Mouse (Mus musculus) intestine, embryonic 14.5 days (tissue): ENCODE measurements around the gene 9430015G10Rik. TPM values are rescaled to one million over a fixed set of nuclear protein-coding genes. Genes with fewer than 3 reads are reported as not detected.

Experiments
- ATAC-seq: fragments of 200-750 bp; cut with Nextera tagmentation; replicated peaks from 2 replicates; pipeline ENCODE4 v1.8.0; 2017; ENCODE audit warnings: low read depth, moderate number of reproducible peaks, moderate TSS enrichment, moderate library complexity; ENCODE audit not compliant: low FRiP score, low TSS enrichment
- DNase-seq: peaks from one replicate; pipeline ENCODE4 v3.0.0-alpha.2; 2018; ENCODE audit warnings: low spot score
- H3K27ac ChIP-seq: fragments of 300-500 bp; sonication (generic); 2 replicates; pipeline ENCODE4 v1.5.1; 2014; ENCODE audit warnings: low read depth, mild to moderate bottlenecking, control low read depth
- H3K27me3 ChIP-seq: fragments of 300-500 bp; sonication (generic); replicated peaks from 2 replicates; pipeline ENCODE4 v1.6.1; 2014; ENCODE audit warnings: low read length, control low read depth; ENCODE audit not compliant: control insufficient read depth, insufficient read depth
- H3K36me3 ChIP-seq: fragments of 300-500 bp; sonication (generic); 2 replicates; pipeline ENCODE4 v1.6.1; 2014; ENCODE audit warnings: low read length, control low read depth; ENCODE audit not compliant: control insufficient read depth, insufficient read depth
- H3K4me1 ChIP-seq: fragments of 300-500 bp; sonication (generic); replicated peaks from 2 replicates; pipeline ENCODE4 v1.6.1; 2014; ENCODE audit warnings: low read length, control low read depth, mixed read lengths; ENCODE audit not compliant: control insufficient read depth, insufficient read depth
- H3K4me2 ChIP-seq: fragments of 300-500 bp; sonication (generic); 2 replicates; pipeline ENCODE4 v1.6.1; 2014; ENCODE audit warnings: low read length
- H3K4me3 ChIP-seq: fragments of 300-500 bp; sonication (generic); 2 replicates; pipeline ENCODE4 v1.5.1; 2014; ENCODE audit warnings: low read depth, low read length, control low read depth, mixed read lengths
- H3K9ac ChIP-seq: fragments of 300-500 bp; sonication (generic); 2 replicates; pipeline ENCODE4 v1.6.1; 2014; ENCODE audit warnings: mild to moderate bottlenecking, low read length
- H3K9me3 ChIP-seq: fragments of 300-500 bp; sonication (generic); 2 replicates; pipeline ENCODE4 v1.6.1; 2016; ENCODE audit warnings: low read length, control low read depth; ENCODE audit not compliant: control insufficient read depth
- WGBS: fragments of 180-500 bp; shearing (Covaris S2); extraction: QIAGEN DNeasy Blood & Tissue Kit; methylation state at CpG from one replicate; pipeline ENCODE4 v1.1.7; 2014; 5-methylcytosine and 5-hydroxymethylcytosine counted together
- polyA plus RNA-seq: library from polyadenylated mRNA; unstranded; fragments of >200 nt; fragmentation: Nextera tagmentation; extraction: Ambion mirVana; gene quantifications from 2 replicates; pipeline ENCODE4 v1.2.1, GENCODE M21; 2014

9430015G10Rik gene
- polyA plus RNA-seq, 1 experiment from 2014 or later: 34.5 TPM

DNA sequence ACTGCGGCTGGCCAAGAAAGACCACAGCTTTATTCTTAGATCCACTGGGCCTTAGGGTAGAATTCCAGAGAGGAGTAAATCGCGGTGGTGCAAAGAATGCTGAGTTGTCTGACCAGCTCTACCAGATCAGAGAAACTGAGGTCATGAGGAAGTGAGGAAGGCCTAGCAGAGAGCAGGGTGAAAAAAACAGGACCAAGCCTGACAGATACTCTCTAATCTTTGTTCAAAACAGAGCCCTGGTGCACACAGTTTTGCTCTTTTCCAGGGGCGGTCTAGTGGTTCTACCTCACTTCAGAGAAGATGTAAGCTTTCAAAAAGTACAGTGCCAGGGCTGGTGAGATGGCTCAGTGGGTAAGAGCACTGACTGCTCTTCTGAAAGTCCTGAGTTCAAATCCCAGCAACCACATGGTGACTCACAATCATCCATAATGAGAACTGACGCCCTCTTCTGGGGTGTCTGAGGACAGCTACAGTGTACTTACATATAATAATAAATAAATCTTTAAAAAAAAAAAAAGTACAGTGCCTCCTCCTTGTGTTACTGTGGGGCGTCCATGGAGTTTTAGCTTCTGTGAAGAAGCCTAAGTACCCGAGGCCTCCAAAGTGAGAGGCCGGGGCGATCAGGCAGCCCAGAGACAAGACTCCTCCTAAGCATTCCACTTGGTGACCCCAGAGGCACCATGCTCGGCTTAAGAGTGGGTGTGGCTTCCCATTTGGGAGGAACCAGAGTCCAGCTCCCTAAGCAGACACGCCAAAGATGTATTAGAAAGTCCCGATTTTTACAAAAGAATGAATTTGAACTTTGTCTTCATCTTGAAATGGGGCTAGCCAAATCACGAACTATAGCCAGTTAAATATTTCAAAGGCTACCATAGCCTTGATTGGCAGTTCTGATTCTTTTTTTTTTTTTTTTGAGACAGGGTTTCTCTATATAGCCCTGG lies 906 bp upstream of the 9430015G10Rik start:
- peak overlapping the region; percentile 92 for H3K4me3 ChIP-seq
- H3K4me1 ChIP-seq: peaks cover 8% of the 10 kb centered on the region
- H3K27ac ChIP-seq: peak overlapping the region; percentile 75; the same call in 1 of the 2 replicates
- DNase-seq (peak; percentile 83), ATAC-seq (peak; percentile 67)
- H3K27me3 ChIP-seq: no peaks in the 10 kb centered on the region
- no peaks in the 10 kb centered on the region for H3K9me3 ChIP-seq
- 23% methylated on average over 13 of the region's 13 CpGs for WGBS
- H3K4me2 ChIP-seq: peak overlapping the region; percentile 62
- peak overlapping the region; percentile 65 for H3K9ac ChIP-seq
- H3K36me3 ChIP-seq: no peaks in the 10 kb centered on the region

DNA sequence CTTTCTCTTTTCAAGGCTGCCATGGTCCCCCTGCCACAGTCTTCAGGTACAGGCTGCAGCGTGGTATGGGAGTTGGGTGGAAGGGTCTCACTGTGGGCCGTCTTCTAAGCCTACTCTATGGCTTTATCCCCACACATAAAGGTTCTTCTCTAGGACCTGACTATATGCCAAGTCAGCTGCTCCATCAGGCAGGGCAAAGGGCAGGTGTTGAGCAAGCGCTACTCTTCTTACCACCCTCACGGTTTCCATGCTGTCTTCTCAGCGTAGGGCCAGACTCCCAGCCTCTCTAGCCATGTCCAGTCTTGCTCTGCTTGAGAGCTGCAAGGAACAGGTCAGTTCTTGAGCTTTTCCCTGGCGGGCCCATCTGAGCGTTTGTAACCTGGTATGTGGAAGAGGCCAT lies 14.3 kb downstream of the 9430015G10Rik start:
- Histone ChIP-seq H3K27ac (no peak overlapping the region), H3K36me3 (peaks cover 78% of the 10 kb centered on the region), H3K4me3 (no peak overlapping the region), H3K4me2 (no peak overlapping the region), H3K27me3 (no peaks in the 10 kb centered on the region), H3K9me3 (no peaks in the 10 kb centered on the region), H3K4me1 (no peaks in the 10 kb centered on the region), H3K9ac (no peak overlapping the region)
- DNase-seq (no peak), ATAC-seq (no peak)
- WGBS: 97% methylated on average over 7 of the region's 7 CpGs

DNA sequence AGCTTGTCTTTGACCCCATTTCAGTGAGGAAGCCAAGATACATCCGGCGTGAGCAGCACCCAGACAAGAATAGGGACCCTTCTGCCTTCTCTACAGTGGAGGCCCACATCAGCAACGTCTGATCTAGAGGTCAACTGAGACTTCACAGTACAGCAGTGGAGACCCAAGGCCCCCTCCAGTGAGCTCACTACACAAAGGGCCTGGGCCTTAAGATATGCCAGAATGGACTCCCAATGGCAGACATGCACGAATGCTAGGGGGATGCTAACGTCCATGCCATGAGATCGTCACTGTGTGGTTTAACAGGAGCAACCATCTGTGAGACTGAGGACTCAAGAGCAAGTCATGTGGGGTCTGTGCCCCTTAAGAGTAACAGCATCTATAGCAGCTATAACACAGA lies 15.6 kb downstream of the 9430015G10Rik start:
- no peak overlapping the region for H3K4me3 ChIP-seq
- H3K4me2 ChIP-seq: no peak overlapping the region
- H3K9ac ChIP-seq: no peak overlapping the region
- no peaks in the 10 kb centered on the region for H3K9me3 ChIP-seq
- H3K27me3 ChIP-seq: no peaks in the 10 kb centered on the region
- DNase-seq (no peak), ATAC-seq (no peak)
- WGBS: 90% methylated on average over 6 of the region's 6 CpGs
- no peaks in the 10 kb centered on the region for H3K4me1 ChIP-seq
- no peak overlapping the region for H3K27ac ChIP-seq
- peaks cover 64% of the 10 kb centered on the region for H3K36me3 ChIP-seq

DNA sequence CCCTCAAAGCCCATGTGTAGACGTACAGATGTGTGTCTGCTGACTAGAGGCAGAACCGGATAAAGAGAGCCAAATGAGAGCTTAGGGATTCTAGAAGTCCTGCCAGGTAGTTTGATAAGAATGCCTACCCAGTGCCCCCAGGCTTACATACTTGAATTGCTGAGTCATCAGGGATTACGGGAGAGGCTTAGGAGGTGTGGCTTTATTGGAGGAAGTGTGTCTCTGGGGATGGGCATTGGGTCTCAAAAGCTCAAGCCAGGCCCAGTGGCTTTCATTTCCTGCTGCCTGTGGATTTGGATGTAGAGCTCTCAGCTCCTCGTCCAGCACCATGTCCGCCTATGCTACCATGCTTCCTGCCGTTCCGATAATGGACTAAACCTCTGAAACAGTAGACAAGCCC lies 17.1 kb downstream of the 9430015G10Rik start:
- no peaks in the 10 kb centered on the region for H3K4me1 ChIP-seq
- ATAC-seq (no peak), DNase-seq (no peak)
- no peak overlapping the region for H3K27ac ChIP-seq
- H3K36me3 ChIP-seq: peaks cover 50% of the 10 kb centered on the region
- H3K9me3 ChIP-seq: no peaks in the 10 kb centered on the region
- no peak overlapping the region for H3K9ac ChIP-seq
- no peak overlapping the region for H3K4me3 ChIP-seq
- WGBS: 85% methylated on average over 7 of the region's 7 CpGs
- no peaks in the 10 kb centered on the region for H3K27me3 ChIP-seq
- no peak overlapping the region for H3K4me2 ChIP-seq

DNA sequence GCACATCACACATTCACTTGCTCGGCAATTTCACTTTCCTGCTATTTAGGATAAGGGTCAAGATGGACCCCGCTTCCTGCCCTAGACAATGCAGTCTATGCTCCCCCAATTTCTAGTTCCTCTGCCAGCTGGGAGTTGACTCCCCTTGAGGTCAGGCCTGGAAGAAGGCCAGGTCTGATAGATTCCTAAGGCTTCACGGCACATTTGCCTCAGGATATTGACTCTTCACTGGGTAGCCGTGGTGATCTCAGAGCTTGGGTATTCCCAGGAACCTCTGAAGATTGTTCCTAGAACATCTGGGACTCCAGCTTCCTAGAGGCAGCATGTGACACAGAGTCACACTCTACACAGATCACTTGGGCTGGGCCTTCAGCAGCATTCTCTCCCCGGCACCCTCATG lies 19.0 kb downstream of the 9430015G10Rik start:
- H3K36me3 ChIP-seq: peaks cover 31% of the 10 kb centered on the region
- H3K27ac ChIP-seq: no peak overlapping the region
- DNase-seq: no peak
- WGBS: 76% methylated on average over 5 of the region's 5 CpGs
- no peaks in the 10 kb centered on the region for H3K27me3 ChIP-seq
- H3K9ac ChIP-seq: no peak overlapping the region
- H3K4me3 ChIP-seq: no peak overlapping the region
- ATAC-seq: no peak
- H3K4me1 ChIP-seq: no peaks in the 10 kb centered on the region
- H3K9me3 ChIP-seq: no peaks in the 10 kb centered on the region
- no peak overlapping the region for H3K4me2 ChIP-seq

DNA sequence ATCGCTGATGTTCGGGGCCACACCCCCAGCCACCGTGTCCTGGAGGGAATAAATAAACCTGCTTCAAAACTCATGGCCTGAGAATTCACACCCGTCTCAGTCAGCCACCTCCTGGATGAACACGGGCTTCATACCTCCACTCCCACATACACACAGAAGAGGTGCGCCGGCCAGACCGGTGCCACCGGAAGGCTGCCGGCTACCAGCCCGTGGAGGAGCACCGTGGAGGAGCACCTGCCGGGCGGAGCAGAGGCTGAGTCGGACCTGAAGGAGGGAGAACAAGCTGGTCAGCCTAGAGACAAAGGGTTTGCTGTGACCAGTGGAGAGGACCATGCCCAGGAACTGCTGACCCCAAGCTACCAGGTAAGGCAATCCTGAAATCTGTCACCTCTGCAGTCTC lies 20.7 kb downstream of the 9430015G10Rik start, which contains the start of gene Rnf223:
Gene Rnf223 (plus strand): TSS at position 78 of the 400 bp plus-strand sequence.
- no peaks in the 10 kb centered on the region for H3K4me1 ChIP-seq
- H3K27me3 ChIP-seq: no peaks in the 10 kb centered on the region
- 76% methylated on average over 15 of the region's 15 CpGs for WGBS
- H3K4me2 ChIP-seq: no peak within 1 kb of the TSS
- no peak within 1 kb of the TSS for H3K27ac ChIP-seq
- peaks cover 14% of the 10 kb centered on the region for H3K36me3 ChIP-seq
- H3K4me3 ChIP-seq: no peak within 1 kb of the TSS
- ATAC-seq (no peak), DNase-seq (no peak)
- H3K9ac ChIP-seq: no peak within 1 kb of the TSS
- no peaks in the 10 kb centered on the region for H3K9me3 ChIP-seq

DNA sequence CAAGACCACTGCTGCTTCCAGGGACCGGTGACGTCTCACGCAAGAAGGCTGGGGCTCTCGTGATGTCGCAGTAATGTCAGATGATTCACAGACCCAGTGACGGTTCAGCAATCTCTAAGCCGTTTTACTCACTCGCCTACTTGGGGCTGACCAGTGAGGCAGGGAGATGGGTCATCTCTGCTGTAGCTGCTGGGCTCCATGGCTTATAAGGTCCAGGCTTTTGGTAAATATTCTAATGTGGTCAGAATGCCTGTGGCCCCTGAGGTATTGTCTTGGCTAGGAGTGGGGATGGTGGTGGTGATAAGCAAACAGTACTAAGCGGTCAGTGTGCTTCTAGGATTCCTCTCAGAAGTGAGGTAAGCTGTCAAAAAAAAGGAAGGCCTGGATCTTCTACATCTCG lies 21.2 kb downstream of the 9430015G10Rik start:
- Histone ChIP-seq H3K4me3 (no peak overlapping the region), H3K4me2 (no peak overlapping the region), H3K27ac (no peak overlapping the region), H3K9me3 (no peaks in the 10 kb centered on the region), H3K4me1 (no peaks in the 10 kb centered on the region), H3K36me3 (peaks cover 9% of the 10 kb centered on the region), H3K27me3 (no peaks in the 10 kb centered on the region), H3K9ac (no peak overlapping the region)
- DNase-seq (no peak), ATAC-seq (no peak)
- WGBS: 79% methylated on average over 10 of the region's 10 CpGs

DNA sequence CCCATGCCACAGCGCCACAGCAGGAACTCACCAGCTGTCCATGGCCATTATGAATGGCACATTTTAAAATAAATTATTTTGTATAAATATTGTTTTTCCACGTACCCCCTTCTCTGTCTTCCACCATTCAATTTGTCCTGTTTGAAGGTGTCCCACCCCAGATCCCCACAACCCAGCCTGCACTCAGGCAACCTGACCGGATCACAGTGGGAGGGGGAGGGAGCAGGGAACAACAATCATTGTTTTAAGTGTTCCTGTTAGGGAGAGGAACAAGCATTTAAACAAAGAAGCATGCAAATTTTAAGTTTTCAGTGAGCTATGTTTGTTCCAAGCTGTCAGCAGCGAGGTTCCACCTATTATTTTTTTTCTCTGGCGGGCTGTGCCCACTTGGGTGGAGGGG lies 23.6 kb downstream of the 9430015G10Rik start:
- H3K4me1 ChIP-seq: no peaks in the 10 kb centered on the region
- no peak for DNase-seq
- ATAC-seq: no peak
- no peaks in the 10 kb centered on the region for H3K9me3 ChIP-seq
- H3K36me3 ChIP-seq: no peaks in the 10 kb centered on the region
- no peaks in the 10 kb centered on the region for H3K27me3 ChIP-seq
- H3K27ac ChIP-seq: no peak overlapping the region
- WGBS: 67% methylated on average over 5 of the region's 5 CpGs
- H3K9ac ChIP-seq: no peak overlapping the region
- H3K4me3 ChIP-seq: no peak overlapping the region
- H3K4me2 ChIP-seq: no peak overlapping the region
